Mouse (Mus musculus): ENCODE measurements around the gene Xpr1.

- TF ChIP-seq POLR2A (IDR thresholded peaks at IDR 0.05; ENCODE audit: insufficient read depth, low read depth, low read length) = no peak
- no peak for TF ChIP-seq EP300 (IDR thresholded peaks at IDR 0.05; ENCODE audit: insufficient read depth, low read depth, low read length)
- TF ChIP-seq CTCF (IDR thresholded peaks at IDR 0.05) = no peak
Measured at GRCm38 (mm10) chr1:155238126-155238525, 179.1 kb downstream of the Xpr1 start.

Measured in heart, adult 2 months (tissue).